Mouse (Mus musculus) CH12.LX (cell line): ENCODE measurements at regions not wholly inside any gene's neighbourhood (a gene's known extent, or its start where the extent isn't known, plus 50 kb on each side); places are given as distances from the start of the nearest gene placed in this dataset.

ENCODE experiments used
- CHD2 ChIP-seq: IDR thresholded peaks from 2 replicates; pipeline ENCODE4 v1.6.1; 2011; ENCODE audit warnings: low read length, improper control_type of control experiment
- CTCF ChIP-seq, 2 experiments: IDR thresholded peaks in 1 of 2; conservative IDR thresholded peaks in 1 of 2; 2 replicates each; pipeline ENCODE4 v1.5.1; 2011 to 2012; ENCODE audit warnings: low read depth in 2 of 2, low read length in 2 of 2, improper control_type of control experiment in 1 of 2, inconsistent platforms in 1 of 2, mild to moderate bottlenecking in 1 of 2, moderate library complexity in 1 of 2
- E2F4 ChIP-seq: IDR thresholded peaks from 2 replicates; pipeline ENCODE4 v1.6.1; 2011; ENCODE audit warnings: low read depth, low read length, improper control_type of control experiment; ENCODE audit not compliant: insufficient replicate concordance
- IRF4 ChIP-seq: IDR thresholded peaks from 2 replicates; pipeline ENCODE4 v1.6.1; 2014; ENCODE audit warnings: low read depth, mild to moderate bottlenecking, inconsistent platforms, low read length, improper control_type of control experiment
- MAX ChIP-seq: IDR thresholded peaks from 2 replicates; pipeline ENCODE4 v1.6.1; 2011; ENCODE audit warnings: low read length, improper control_type of control experiment
- MXI1 ChIP-seq: IDR thresholded peaks from 2 replicates; pipeline ENCODE4 v1.6.1; 2011; ENCODE audit warnings: mild to moderate bottlenecking, low read depth, low read length, improper control_type of control experiment
- MYC ChIP-seq: IDR thresholded peaks from 2 replicates; pipeline ENCODE4 v1.6.1; 2011; ENCODE audit warnings: low read depth, mild to moderate bottlenecking, improper control_type of control experiment, low read length
- NRF1 ChIP-seq: IDR thresholded peaks from 2 replicates; pipeline ENCODE4 v1.6.1; 2014; ENCODE audit warnings: low read depth, mild to moderate bottlenecking, inconsistent platforms, low read length, improper control_type of control experiment, moderate library complexity
- POLR2A ChIP-seq: IDR thresholded peaks from 2 replicates; pipeline ENCODE4 v1.6.1; 2011; ENCODE audit warnings: low read depth, mild to moderate bottlenecking, improper control_type of control experiment, low read length
- RAD21 ChIP-seq: IDR thresholded peaks from 2 replicates; pipeline ENCODE4 v1.6.1; 2011; ENCODE audit warnings: low read depth, mild to moderate bottlenecking, low read length, improper control_type of control experiment, moderate library complexity
- TBP ChIP-seq: conservative IDR thresholded peaks from 2 replicates; pipeline ENCODE4 v1.6.1; 2011; ENCODE audit warnings: low read depth, low read length, improper control_type of control experiment
- TCF12 ChIP-seq: IDR thresholded peaks from 2 replicates; pipeline ENCODE4 v1.6.1; 2014; ENCODE audit warnings: low read depth, mild to moderate bottlenecking, inconsistent platforms, low read length, improper control_type of control experiment
- UBTF ChIP-seq: IDR thresholded peaks from 2 replicates; pipeline ENCODE4 v1.6.1; 2012; ENCODE audit warnings: low read depth, mild to moderate bottlenecking, inconsistent platforms, low read length, improper control_type of control experiment, moderate library complexity
- ZNF384 ChIP-seq: IDR thresholded peaks from 2 replicates; pipeline ENCODE4 v1.6.1; 2012; ENCODE audit warnings: low read depth, low read length, improper control_type of control experiment, inconsistent platforms

- no peak for TF ChIP-seq ZNF384
- no peak for TF ChIP-seq CHD2
- TF ChIP-seq MAX: no peak
- TF ChIP-seq TCF12: no peak
- no peak for TF ChIP-seq CTCF (conservative IDR thresholded peaks at IDR 0.05 in 1 of 2, IDR thresholded peaks at IDR 0.05 in 1 of 2; ENCODE audit: low read depth in 2 of 2, low read length in 2 of 2)
- no peak for TF ChIP-seq TBP
- TF ChIP-seq UBTF: no peak
- TF ChIP-seq E2F4: no peak
- no peak for TF ChIP-seq IRF4
- no peak for TF ChIP-seq POLR2A
- TF ChIP-seq MYC: no peak
- no peak for TF ChIP-seq RAD21
- TF ChIP-seq MXI1: no peak
- no peak for TF ChIP-seq NRF1
Measured at GRCm38 (mm10) chr13:44258422-44258821, 470.9 kb upstream of the Jarid2 start.
